Mouse (Mus musculus): ENCODE measurements around the gene Sfswap. TPM values are rescaled to one million over a fixed set of nuclear protein-coding genes. Genes with fewer than 3 reads are reported as not detected.
A peak's percentile ranks its signal among the peaks of the same experiment; 100 is the strongest.

The Sfswap gene
- polyA plus RNA-seq, 1 experiment from 2014 or later, result 36.7 TPM

GRCm38 (mm10) chr5:129501671-129502070 is 650 bp downstream of the Sfswap start:
- peak; percentile 21; the same call in 1 of the 2 replicates for ATAC-seq (replicated peaks; ENCODE audit: low FRiP score, low read depth)
- Histone ChIP-seq H3K4me2 (ENCODE audit: low read length) (peak overlapping the region; percentile 99), H3K27me3 (ENCODE audit: insufficient read depth, low read length) (no peaks in the 10 kb centered on the region), H3K36me3 (ENCODE audit: insufficient read depth, low read length) (peaks cover 21% of the 10 kb centered on the region), H3K9ac (ENCODE audit: low read depth, low read length) (peak overlapping the region; percentile 94), H3K27ac (peak overlapping the region; percentile 73; the same call in 1 of the 2 replicates), H3K4me1 (replicated peaks; ENCODE audit: insufficient read depth, low read length) (peaks cover 6% of the 10 kb centered on the region; the same call in 1 of the 2 replicates), H3K9me3 (replicated peaks; ENCODE audit: low read length) (no peaks in the 10 kb centered on the region), H3K4me3 (replicated peaks; ENCODE audit: low read depth, low read length) (peak overlapping the region; percentile 100)
- no peak for TF ChIP-seq CTCF (IDR thresholded peaks at IDR 0.05; ENCODE audit: low read depth)
- DNase-seq (ENCODE audit: low spot score), result no peak
- WGBS, result 1% methylated on average over 34 of the region's 44 CpGs

GRCm38 (mm10) chr5:129506886-129507285 is 5.9 kb downstream of the Sfswap start:
- Histone ChIP-seq H3K9me3 (replicated peaks; ENCODE audit: low read length) (no peaks in the 10 kb centered on the region), H3K4me1 (replicated peaks; ENCODE audit: insufficient read depth, low read length) (peaks cover 6% of the 10 kb centered on the region; the same call in 1 of the 2 replicates), H3K4me3 (replicated peaks; ENCODE audit: low read depth, low read length) (no peak overlapping the region), H3K27ac (no peak overlapping the region), H3K4me2 (ENCODE audit: low read length) (no peak overlapping the region), H3K36me3 (ENCODE audit: insufficient read depth, low read length) (peaks cover 59% of the 10 kb centered on the region), H3K27me3 (ENCODE audit: insufficient read depth, low read length) (no peaks in the 10 kb centered on the region), H3K9ac (ENCODE audit: low read depth, low read length) (no peak overlapping the region)
- 97% methylated on average over 4 of the region's 4 CpGs for WGBS
- DNase-seq (ENCODE audit: low spot score) (no peak), ATAC-seq (replicated peaks; ENCODE audit: low FRiP score, low read depth) (no peak)
- no peak for TF ChIP-seq CTCF (IDR thresholded peaks at IDR 0.05; ENCODE audit: low read depth)

GRCm38 (mm10) chr5:129518180-129518579 is 17.2 kb downstream of the Sfswap start:
- TF ChIP-seq CTCF (IDR thresholded peaks at IDR 0.05; ENCODE audit: low read depth), result no peak
- H3K4me3 ChIP-seq (replicated peaks; ENCODE audit: low read depth, low read length), result no peak overlapping the region
- DNase-seq (ENCODE audit: low spot score), result no peak
- no peak for ATAC-seq (replicated peaks; ENCODE audit: low FRiP score, low read depth)
- H3K27ac ChIP-seq, result no peak overlapping the region
- 89% methylated on average over 4 of the region's 4 CpGs for WGBS
- no peaks in the 10 kb centered on the region for H3K9me3 ChIP-seq (replicated peaks; ENCODE audit: low read length)
- H3K36me3 ChIP-seq (ENCODE audit: insufficient read depth, low read length), result peaks cover 63% of the 10 kb centered on the region
- H3K4me2 ChIP-seq (ENCODE audit: low read length), result no peak overlapping the region
- H3K4me1 ChIP-seq (replicated peaks; ENCODE audit: insufficient read depth, low read length), result no peaks in the 10 kb centered on the region
- no peaks in the 10 kb centered on the region for H3K27me3 ChIP-seq (ENCODE audit: insufficient read depth, low read length)
- H3K9ac ChIP-seq (ENCODE audit: low read depth, low read length), result no peak overlapping the region

DNA sequence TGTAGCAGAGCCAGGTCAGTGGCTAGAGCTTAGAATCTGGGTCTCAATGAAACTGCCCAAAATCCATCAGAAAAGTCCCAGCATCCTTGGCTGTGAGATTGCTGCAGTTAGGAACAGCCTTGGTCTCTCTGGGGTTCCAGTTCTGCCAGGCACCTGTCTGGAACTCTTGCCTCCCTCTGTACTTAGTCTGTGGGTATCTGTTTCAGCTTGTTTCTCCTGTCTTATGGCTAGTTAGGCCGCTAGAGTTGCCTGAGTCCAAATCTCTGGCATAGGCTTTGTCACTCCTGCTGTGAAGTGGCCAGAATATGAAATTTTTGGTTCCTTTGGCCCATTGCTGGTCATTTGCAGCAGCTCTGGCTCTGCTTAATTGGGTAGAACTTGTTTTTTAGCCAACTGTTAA is 17.8 kb downstream of the Sfswap start:
- no peak overlapping the region for H3K4me2 ChIP-seq (ENCODE audit: low read length)
- H3K27ac ChIP-seq, result no peak overlapping the region
- no peaks in the 10 kb centered on the region for H3K27me3 ChIP-seq (ENCODE audit: insufficient read depth, low read length)
- DNase-seq (ENCODE audit: low spot score) (no peak), ATAC-seq (replicated peaks; ENCODE audit: low FRiP score, low read depth) (no peak)
- no peak overlapping the region for H3K4me3 ChIP-seq (replicated peaks; ENCODE audit: low read depth, low read length)
- no peaks in the 10 kb centered on the region for H3K9me3 ChIP-seq (replicated peaks; ENCODE audit: low read length)
- H3K36me3 ChIP-seq (ENCODE audit: insufficient read depth, low read length), result peaks cover 63% of the 10 kb centered on the region
- no peak overlapping the region for H3K9ac ChIP-seq (ENCODE audit: low read depth, low read length)
- no peak for TF ChIP-seq CTCF (IDR thresholded peaks at IDR 0.05; ENCODE audit: low read depth)
- no peaks in the 10 kb centered on the region for H3K4me1 ChIP-seq (replicated peaks; ENCODE audit: insufficient read depth, low read length)
- WGBS, result 83% methylated on average over 1 of the region's 1 CpGs

GRCm38 (mm10) chr5:129519591-129519990 is 18.6 kb downstream of the Sfswap start:
- Histone ChIP-seq H3K4me3 (replicated peaks; ENCODE audit: low read depth, low read length) (no peak overlapping the region), H3K27me3 (ENCODE audit: insufficient read depth, low read length) (no peaks in the 10 kb centered on the region), H3K4me1 (replicated peaks; ENCODE audit: insufficient read depth, low read length) (no peaks in the 10 kb centered on the region), H3K9me3 (replicated peaks; ENCODE audit: low read length) (no peaks in the 10 kb centered on the region), H3K9ac (ENCODE audit: low read depth, low read length) (no peak overlapping the region), H3K4me2 (ENCODE audit: low read length) (no peak overlapping the region), H3K36me3 (ENCODE audit: insufficient read depth, low read length) (peaks cover 60% of the 10 kb centered on the region), H3K27ac (no peak overlapping the region)
- ATAC-seq (replicated peaks; ENCODE audit: low FRiP score, low read depth), result no peak
- TF ChIP-seq CTCF (IDR thresholded peaks at IDR 0.05; ENCODE audit: low read depth), result no peak
- DNase-seq (ENCODE audit: low spot score), result no peak
- WGBS, result 90% methylated on average over 2 of the region's 2 CpGs

DNA sequence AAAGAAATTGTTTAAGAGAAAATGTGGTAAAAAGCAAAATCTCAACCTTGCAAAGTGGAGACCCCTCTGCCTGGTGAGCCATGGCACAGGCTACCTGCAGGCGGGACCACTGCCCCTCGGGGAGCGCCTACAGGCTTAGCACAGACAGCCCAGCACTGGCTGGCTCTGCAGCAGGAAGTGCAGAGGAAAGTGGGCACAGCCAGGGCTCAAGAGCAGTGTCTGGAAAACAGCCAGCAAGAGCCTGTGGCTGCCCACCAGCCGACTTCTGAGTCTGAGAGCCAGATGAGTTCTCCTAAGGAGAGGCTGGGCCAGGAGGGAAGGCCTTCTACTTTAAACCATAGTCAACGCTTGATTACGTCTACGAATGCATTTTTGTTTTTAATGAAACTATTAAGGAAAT is 20.5 kb downstream of the Sfswap start:
- no peak overlapping the region for H3K27ac ChIP-seq
- H3K9ac ChIP-seq (ENCODE audit: low read depth, low read length), result no peak overlapping the region
- no peak overlapping the region for H3K4me2 ChIP-seq (ENCODE audit: low read length)
- DNase-seq (ENCODE audit: low spot score) (no peak), ATAC-seq (replicated peaks; ENCODE audit: low FRiP score, low read depth) (no peak)
- WGBS, result 86% methylated on average over 7 of the region's 7 CpGs
- TF ChIP-seq CTCF (IDR thresholded peaks at IDR 0.05; ENCODE audit: low read depth), result no peak
- peaks cover 55% of the 10 kb centered on the region for H3K36me3 ChIP-seq (ENCODE audit: insufficient read depth, low read length)
- no peak overlapping the region for H3K4me3 ChIP-seq (replicated peaks; ENCODE audit: low read depth, low read length)
- no peaks in the 10 kb centered on the region for H3K9me3 ChIP-seq (replicated peaks; ENCODE audit: low read length)
- H3K27me3 ChIP-seq (ENCODE audit: insufficient read depth, low read length), result no peaks in the 10 kb centered on the region
- no peaks in the 10 kb centered on the region for H3K4me1 ChIP-seq (replicated peaks; ENCODE audit: insufficient read depth, low read length)

DNA sequence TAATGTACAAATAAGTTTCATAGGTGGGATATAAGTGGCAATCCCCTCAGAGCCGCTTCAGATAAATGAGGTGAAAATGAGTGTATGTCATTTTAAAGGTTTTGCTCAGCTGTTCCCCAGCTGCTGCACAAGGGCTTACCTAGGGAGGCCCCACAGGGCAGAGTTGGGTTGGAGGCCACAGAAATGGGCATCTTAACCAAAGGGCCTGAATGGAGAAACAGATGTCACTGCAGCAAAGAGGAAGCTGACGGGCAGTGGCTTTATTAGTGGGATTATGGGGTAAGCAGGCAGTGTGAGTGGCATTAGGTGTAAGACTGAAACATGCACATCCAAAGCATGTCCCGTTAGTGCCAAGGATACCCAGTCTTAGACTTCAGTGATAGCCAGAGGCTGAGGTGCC is 20.9 kb downstream of the Sfswap start:
- Histone ChIP-seq H3K27ac (no peak overlapping the region), H3K9ac (ENCODE audit: low read depth, low read length) (no peak overlapping the region), H3K9me3 (replicated peaks; ENCODE audit: low read length) (no peaks in the 10 kb centered on the region), H3K4me1 (replicated peaks; ENCODE audit: insufficient read depth, low read length) (no peaks in the 10 kb centered on the region), H3K4me3 (replicated peaks; ENCODE audit: low read depth, low read length) (no peak overlapping the region), H3K4me2 (ENCODE audit: low read length) (no peak overlapping the region), H3K27me3 (ENCODE audit: insufficient read depth, low read length) (no peaks in the 10 kb centered on the region), H3K36me3 (ENCODE audit: insufficient read depth, low read length) (peaks cover 55% of the 10 kb centered on the region)
- ATAC-seq (replicated peaks; ENCODE audit: low FRiP score, low read depth), result no peak
- no peak for TF ChIP-seq CTCF (IDR thresholded peaks at IDR 0.05; ENCODE audit: low read depth)
- no peak for DNase-seq (ENCODE audit: low spot score)
- WGBS, result 94% methylated on average over 3 of the region's 3 CpGs

Measured in kidney, postnatal 0 days (tissue).